Mouse (Mus musculus) E14TG2a.4 (cell line): ENCODE data around the gene Cd276.

Experiments
- CTCF ChIP-seq: conservative IDR thresholded peaks from 2 replicates; pipeline ENCODE4 v1.5.1; 2014; ENCODE audit warnings: low read length
- POU5F1 ChIP-seq: IDR thresholded peaks from 2 replicates; pipeline ENCODE4 v1.6.1; 2014; ENCODE audit warnings: low read length, borderline replicate concordance

- TF ChIP-seq CTCF (no peak), POU5F1 (no peak)
Measured at GRCm38 (mm10) chr9:58516480-58516879, 38.8 kb downstream of the Cd276 start.
